Mouse (Mus musculus): ENCODE data around the gene Vars. TPM values are rescaled to one million over a fixed set of nuclear protein-coding genes. Genes with fewer than 3 reads are reported as not detected.
"Not testable (repeated sequence)": the region's sequence is repeated elsewhere in the genome, so short reads cannot be mapped to it uniquely, and the experiment has no call there.

The Vars gene
- polyA plus RNA-seq, 1 experiment from 2014 or later = 85.2 TPM

- not testable (repeated sequence) for H3K36me3 ChIP-seq (ENCODE audit: control insufficient read depth, insufficient read depth); ATAC-seq
- WGBS = 29% methylated on average over 26 of the region's 32 CpGs
Measured at GRCm38 (mm10) chr17:34999871-35000716, 693 bp upstream of the Vars start.

GRCm38 (mm10) chr17:35001452-35002152, 815 bp downstream of the Vars start:
- under 1% methylated on average over 35 of the region's 35 CpGs for WGBS
- peaks cover 27% of the 10 kb centered on the region for H3K4me1 ChIP-seq (replicated peaks; ENCODE audit: control insufficient read depth, insufficient read depth, low read length)
- H3K27ac ChIP-seq (ENCODE audit: low read length) = peak overlapping the region; percentile 98
- peak overlapping the region; percentile 99 for H3K4me2 ChIP-seq (ENCODE audit: low read length)
- H3K27me3 ChIP-seq (replicated peaks; ENCODE audit: control insufficient read depth, insufficient read depth, low read length) = no peaks in the 10 kb centered on the region
- H3K9me3 ChIP-seq (ENCODE audit: control insufficient read depth, low read length) = no peaks in the 10 kb centered on the region
- H3K4me3 ChIP-seq (replicated peaks; ENCODE audit: low read length) = peak overlapping the region; percentile 83
- peak; percentile 13; the same call in 1 of the 2 replicates for ATAC-seq
- H3K9ac ChIP-seq (replicated peaks; ENCODE audit: low read depth, low read length) = peak overlapping the region; percentile 90
- H3K36me3 ChIP-seq (ENCODE audit: control insufficient read depth, insufficient read depth) = peaks cover 13% of the 10 kb centered on the region

More at GRCm38 (mm10) chr17:34999871-35000716, 693 bp upstream of the Vars start:
- peak overlapping the region; percentile 98 for H3K27ac ChIP-seq (ENCODE audit: low read length)
- H3K9ac ChIP-seq (replicated peaks; ENCODE audit: low read depth, low read length) = peak overlapping the region; percentile 90
- peak overlapping the region; percentile 99 for H3K4me2 ChIP-seq (ENCODE audit: low read length)
- not testable (repeated sequence) for H3K9me3 ChIP-seq (ENCODE audit: control insufficient read depth, low read length); H3K27me3 ChIP-seq (replicated peaks; ENCODE audit: control insufficient read depth, insufficient read depth, low read length)
- H3K4me1 ChIP-seq (replicated peaks; ENCODE audit: control insufficient read depth, insufficient read depth, low read length) = peaks cover 27% of the 10 kb centered on the region
- H3K4me3 ChIP-seq (replicated peaks; ENCODE audit: low read length) = peak overlapping the region; percentile 83

GRCm38 (mm10) chr17:35002153-35002865, 1.5 kb downstream of the Vars start:
- WGBS = 5% methylated on average over 12 of the region's 12 CpGs
- peak overlapping the region; percentile 99 for H3K4me2 ChIP-seq (ENCODE audit: low read length)

GRCm38 (mm10) chr17:35003022-35003838, 2.4 kb downstream of the Vars start:
- Histone ChIP-seq H3K27ac (ENCODE audit: low read length) (no peak overlapping the region), H3K4me1 (replicated peaks; ENCODE audit: control insufficient read depth, insufficient read depth, low read length) (peaks cover 27% of the 10 kb centered on the region), H3K9me3 (ENCODE audit: control insufficient read depth, low read length) (no peaks in the 10 kb centered on the region), H3K36me3 (ENCODE audit: control insufficient read depth, insufficient read depth) (peaks cover 15% of the 10 kb centered on the region), H3K4me2 (ENCODE audit: low read length) (no peak overlapping the region; the same call in 1 of the 2 replicates), H3K4me3 (replicated peaks; ENCODE audit: low read length) (no peak overlapping the region), H3K9ac (replicated peaks; ENCODE audit: low read depth, low read length) (peak overlapping the region; percentile 90; the same call in 1 of the 2 replicates), H3K27me3 (replicated peaks; ENCODE audit: control insufficient read depth, insufficient read depth, low read length) (no peaks in the 10 kb centered on the region)
- WGBS = 68% methylated on average over 9 of the region's 9 CpGs
- ATAC-seq = no peak

More at GRCm38 (mm10) chr17:35002153-35002865, 1.5 kb downstream of the Vars start:
- peaks cover 13% of the 10 kb centered on the region for H3K36me3 ChIP-seq (ENCODE audit: control insufficient read depth, insufficient read depth)
- H3K4me3 ChIP-seq (replicated peaks; ENCODE audit: low read length) = peak overlapping the region; percentile 83
- no peak overlapping the region for H3K27ac ChIP-seq (ENCODE audit: low read length)
- H3K9me3 ChIP-seq (ENCODE audit: control insufficient read depth, low read length) = no peaks in the 10 kb centered on the region
- peak overlapping the region; percentile 90 for H3K9ac ChIP-seq (replicated peaks; ENCODE audit: low read depth, low read length)
- H3K4me1 ChIP-seq (replicated peaks; ENCODE audit: control insufficient read depth, insufficient read depth, low read length) = peaks cover 27% of the 10 kb centered on the region
- H3K27me3 ChIP-seq (replicated peaks; ENCODE audit: control insufficient read depth, insufficient read depth, low read length) = no peaks in the 10 kb centered on the region
- no peak for ATAC-seq

GRCm38 (mm10) chr17:35004075-35004717, 3.4 kb downstream of the Vars start:
- H3K27ac ChIP-seq (ENCODE audit: low read length) = no peak overlapping the region
- H3K9me3 ChIP-seq (ENCODE audit: control insufficient read depth, low read length) = no peaks in the 10 kb centered on the region
- 95% methylated on average over 17 of the region's 17 CpGs for WGBS
- H3K36me3 ChIP-seq (ENCODE audit: control insufficient read depth, insufficient read depth) = peaks cover 18% of the 10 kb centered on the region
- no peak overlapping the region for H3K9ac ChIP-seq (replicated peaks; ENCODE audit: low read depth, low read length)
- no peak for ATAC-seq
- no peak overlapping the region for H3K4me2 ChIP-seq (ENCODE audit: low read length)
- peaks cover 24% of the 10 kb centered on the region for H3K4me1 ChIP-seq (replicated peaks; ENCODE audit: control insufficient read depth, insufficient read depth, low read length)
- H3K4me3 ChIP-seq (replicated peaks; ENCODE audit: low read length) = no peak overlapping the region
- H3K27me3 ChIP-seq (replicated peaks; ENCODE audit: control insufficient read depth, insufficient read depth, low read length) = no peaks in the 10 kb centered on the region

- ATAC-seq = no peak
- Histone ChIP-seq H3K9me3 (ENCODE audit: control insufficient read depth, low read length) (no peaks in the 10 kb centered on the region), H3K4me3 (replicated peaks; ENCODE audit: low read length) (no peak overlapping the region), H3K36me3 (ENCODE audit: control insufficient read depth, insufficient read depth) (peaks cover 21% of the 10 kb centered on the region), H3K4me2 (ENCODE audit: low read length) (no peak overlapping the region), H3K4me1 (replicated peaks; ENCODE audit: control insufficient read depth, insufficient read depth, low read length) (peaks cover 18% of the 10 kb centered on the region), H3K27me3 (replicated peaks; ENCODE audit: control insufficient read depth, insufficient read depth, low read length) (no peaks in the 10 kb centered on the region), H3K9ac (replicated peaks; ENCODE audit: low read depth, low read length) (no peak overlapping the region), H3K27ac (ENCODE audit: low read length) (no peak overlapping the region)
- 94% methylated on average over 10 of the region's 10 CpGs for WGBS
Measured at GRCm38 (mm10) chr17:35005158-35005557, 4.4 kb downstream of the Vars start.

GRCm38 (mm10) chr17:35005902-35006301, 5.1 kb downstream of the Vars start:
- H3K9me3 ChIP-seq (ENCODE audit: control insufficient read depth, low read length); H3K4me3 ChIP-seq (replicated peaks; ENCODE audit: low read length); H3K27me3 ChIP-seq (replicated peaks; ENCODE audit: control insufficient read depth, insufficient read depth, low read length); H3K9ac ChIP-seq (replicated peaks; ENCODE audit: low read depth, low read length); H3K4me2 ChIP-seq (ENCODE audit: low read length); ATAC-seq; H3K27ac ChIP-seq (ENCODE audit: low read length): not testable (repeated sequence)
- peaks cover 18% of the 10 kb centered on the region for H3K4me1 ChIP-seq (replicated peaks; ENCODE audit: control insufficient read depth, insufficient read depth, low read length)
- WGBS = 96% methylated on average over 4 of the region's 5 CpGs
- peaks cover 25% of the 10 kb centered on the region for H3K36me3 ChIP-seq (ENCODE audit: control insufficient read depth, insufficient read depth)

GRCm38 (mm10) chr17:35007387-35007991, 6.7 kb downstream of the Vars start:
- H3K9me3 ChIP-seq (ENCODE audit: control insufficient read depth, low read length) = no peaks in the 10 kb centered on the region
- peaks cover 35% of the 10 kb centered on the region for H3K36me3 ChIP-seq (ENCODE audit: control insufficient read depth, insufficient read depth)
- no peak overlapping the region for H3K4me2 ChIP-seq (ENCODE audit: low read length)
- 96% methylated on average over 7 of the region's 7 CpGs for WGBS
- H3K9ac ChIP-seq (replicated peaks; ENCODE audit: low read depth, low read length) = no peak overlapping the region
- no peak for ATAC-seq
- H3K27ac ChIP-seq (ENCODE audit: low read length) = no peak overlapping the region
- no peak overlapping the region for H3K4me3 ChIP-seq (replicated peaks; ENCODE audit: low read length)
- H3K4me1 ChIP-seq (replicated peaks; ENCODE audit: control insufficient read depth, insufficient read depth, low read length) = peaks cover 10% of the 10 kb centered on the region
- no peaks in the 10 kb centered on the region for H3K27me3 ChIP-seq (replicated peaks; ENCODE audit: control insufficient read depth, insufficient read depth, low read length)

Data from forebrain, embryonic 16.5 days (tissue).